Mouse (Mus musculus) C2C12 (cell line): ENCODE results near the gene Atad5. TPM values are rescaled to one million over a fixed set of nuclear protein-coding genes. Genes with fewer than 3 reads are reported as not detected.

Source experiments
- H3K27me3 ChIP-seq: one replicate; pipeline ENCODE4 v1.6.1; 2011; ENCODE audit not compliant: control insufficient read depth, insufficient read depth, insufficient read length
- H3K36me3 ChIP-seq: one replicate; pipeline ENCODE4 v1.6.1; 2011; ENCODE audit not compliant: control insufficient read depth, insufficient read depth
- H3K4me3 ChIP-seq: one replicate; pipeline ENCODE4 v1.5.1; 2011; ENCODE audit warnings: mild to moderate bottlenecking, control low read depth; ENCODE audit not compliant: poor library complexity, insufficient read depth, severe bottlenecking
- H3K79me2 ChIP-seq: one replicate; pipeline ENCODE4 v1.6.1; 2011; ENCODE audit not compliant: control insufficient read depth, insufficient read depth
- H3K79me3 ChIP-seq: one replicate; pipeline ENCODE4 v1.6.1; 2011; ENCODE audit warnings: low read depth, control low read depth
- H3ac ChIP-seq: one replicate; pipeline ENCODE3; 2011; ENCODE audit warnings: low read depth; ENCODE audit not compliant: control insufficient read depth, insufficient read length
- CEBPB ChIP-seq: IDR thresholded peaks from one replicate; pipeline ENCODE4 v1.6.1; 2011; ENCODE audit warnings: low read depth, mild to moderate bottlenecking, control low read depth, moderate library complexity
- CTCF ChIP-seq: IDR thresholded peaks from one replicate; pipeline ENCODE4 v1.5.1; 2011; ENCODE audit not compliant: control insufficient read depth, insufficient read depth, insufficient read length
- FOSL1 ChIP-seq: IDR thresholded peaks from one replicate; pipeline ENCODE4 v1.8.0; 2011; ENCODE audit warnings: mild to moderate bottlenecking, low read length; ENCODE audit not compliant: poor library complexity, insufficient read depth, severe bottlenecking
- MAX ChIP-seq: IDR thresholded peaks from one replicate; pipeline ENCODE4 v1.6.1; 2011; ENCODE audit warnings: mild to moderate bottlenecking, control low read depth
- MYOD1 ChIP-seq: IDR thresholded peaks from one replicate; pipeline ENCODE4 v1.6.1; 2011; ENCODE audit warnings: low read depth; ENCODE audit not compliant: control insufficient read depth, insufficient read length
- MYOG ChIP-seq: IDR thresholded peaks from one replicate; pipeline ENCODE4 v1.6.1; 2011; ENCODE audit not compliant: control insufficient read depth, insufficient read length; ENCODE audit errors: extremely low read depth
- USF1 ChIP-seq: IDR thresholded peaks from one replicate; pipeline ENCODE4 v1.6.1; 2011; ENCODE audit warnings: low read depth, mild to moderate bottlenecking, control low read depth, moderate library complexity
- polyA plus RNA-seq: library from polyadenylated mRNA; unstranded; fragments of >200 nt; fragmentation: generic; extraction: Trizol; gene quantifications from one replicate; pipeline ENCODE4 v1.2.1, GENCODE M21; 2012; ENCODE audit warnings: missing spikeins

Gene Atad5
- polyA plus RNA-seq, 1 experiment: 1.9 TPM

DNA sequence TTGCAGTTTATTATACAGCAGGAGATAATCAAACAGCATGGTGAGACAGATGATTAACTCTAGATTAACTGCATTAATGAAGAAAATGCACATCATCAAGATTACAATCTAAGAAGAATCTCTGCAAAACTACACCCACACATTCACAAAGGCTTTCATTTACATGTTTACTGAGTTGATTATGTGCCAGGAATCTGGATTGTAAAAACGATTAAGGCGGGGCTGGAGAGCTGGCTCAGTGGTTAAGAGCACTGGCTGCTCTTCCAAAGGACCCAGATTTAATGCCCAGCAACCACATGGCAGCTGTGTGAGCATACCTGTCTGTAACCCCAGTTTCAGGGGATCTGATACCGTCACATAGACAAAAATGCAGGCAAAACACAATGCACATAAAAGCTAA is 19.4 kb upstream of the Atad5 start:
- H3K27me3 ChIP-seq: no peaks in the 10 kb centered on the region
- H3K36me3 ChIP-seq: peaks cover 11% of the 10 kb centered on the region
- no peak overlapping the region for H3ac ChIP-seq
- peaks cover 100% of the 10 kb centered on the region for H3K79me2 ChIP-seq
- TF ChIP-seq FOSL1: no peak
- TF ChIP-seq USF1: no peak
- no peak for TF ChIP-seq MAX
- no peak for TF ChIP-seq CEBPB
- no peak for TF ChIP-seq MYOG
- no peak for TF ChIP-seq CTCF
- no peak overlapping the region for H3K4me3 ChIP-seq
- H3K79me3 ChIP-seq: peaks cover 44% of the 10 kb centered on the region

DNA sequence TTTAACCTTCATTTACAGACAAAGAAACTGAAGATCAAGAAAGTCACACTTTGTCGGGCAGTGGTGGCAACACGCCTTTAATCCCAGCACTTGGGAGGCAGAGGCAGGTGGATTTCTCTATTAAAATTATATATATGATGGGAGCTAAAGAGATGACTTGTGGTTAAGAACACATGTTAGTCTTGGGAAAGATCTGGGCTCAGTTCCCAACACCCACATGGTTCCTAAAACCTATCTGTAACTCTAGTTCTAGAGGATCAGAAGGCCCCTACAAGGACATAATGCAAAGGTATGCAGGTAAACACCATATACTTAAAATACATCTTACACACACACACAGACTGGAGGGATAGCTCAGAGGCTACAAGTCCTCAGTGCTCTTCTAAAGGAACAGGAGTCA is 18.2 kb upstream of the Atad5 start:
- peaks cover 100% of the 10 kb centered on the region for H3K79me2 ChIP-seq
- H3ac ChIP-seq: no peak overlapping the region
- peaks cover 49% of the 10 kb centered on the region for H3K79me3 ChIP-seq
- H3K4me3 ChIP-seq: no peak overlapping the region
- no peaks in the 10 kb centered on the region for H3K27me3 ChIP-seq
- H3K36me3 ChIP-seq: peaks cover 11% of the 10 kb centered on the region
- TF ChIP-seq USF1 (no peak), FOSL1 (no peak), MYOG (no peak), CEBPB (no peak)

DNA sequence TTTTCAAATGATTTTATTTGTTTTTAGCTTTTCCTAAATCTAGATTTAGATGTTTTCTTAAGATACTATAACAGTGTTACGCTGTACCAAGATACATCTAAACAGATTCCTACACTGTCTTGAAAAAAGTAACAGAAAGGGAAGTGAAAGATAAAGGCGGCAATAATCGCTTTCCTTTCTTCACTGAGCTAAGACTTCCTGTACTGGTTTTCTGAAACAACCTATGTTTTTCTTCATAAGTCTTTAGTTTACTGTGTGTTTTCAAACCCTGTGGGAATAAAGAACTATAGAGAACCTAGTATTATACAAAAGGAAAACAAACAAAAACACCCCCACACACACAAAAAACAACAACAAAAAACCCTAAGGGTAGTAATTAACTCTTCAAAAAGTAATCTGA is 16.8 kb upstream of the Atad5 start:
- no peak overlapping the region for H3ac ChIP-seq
- no peaks in the 10 kb centered on the region for H3K27me3 ChIP-seq
- peaks cover 20% of the 10 kb centered on the region for H3K36me3 ChIP-seq
- TF ChIP-seq USF1 (no peak), MYOD1 (no peak), CTCF (no peak), CEBPB (no peak), MYOG (no peak), FOSL1 (no peak), MAX (no peak)
- H3K79me2 ChIP-seq: peaks cover 99% of the 10 kb centered on the region
- H3K4me3 ChIP-seq: no peak overlapping the region
- H3K79me3 ChIP-seq: peaks cover 56% of the 10 kb centered on the region

DNA sequence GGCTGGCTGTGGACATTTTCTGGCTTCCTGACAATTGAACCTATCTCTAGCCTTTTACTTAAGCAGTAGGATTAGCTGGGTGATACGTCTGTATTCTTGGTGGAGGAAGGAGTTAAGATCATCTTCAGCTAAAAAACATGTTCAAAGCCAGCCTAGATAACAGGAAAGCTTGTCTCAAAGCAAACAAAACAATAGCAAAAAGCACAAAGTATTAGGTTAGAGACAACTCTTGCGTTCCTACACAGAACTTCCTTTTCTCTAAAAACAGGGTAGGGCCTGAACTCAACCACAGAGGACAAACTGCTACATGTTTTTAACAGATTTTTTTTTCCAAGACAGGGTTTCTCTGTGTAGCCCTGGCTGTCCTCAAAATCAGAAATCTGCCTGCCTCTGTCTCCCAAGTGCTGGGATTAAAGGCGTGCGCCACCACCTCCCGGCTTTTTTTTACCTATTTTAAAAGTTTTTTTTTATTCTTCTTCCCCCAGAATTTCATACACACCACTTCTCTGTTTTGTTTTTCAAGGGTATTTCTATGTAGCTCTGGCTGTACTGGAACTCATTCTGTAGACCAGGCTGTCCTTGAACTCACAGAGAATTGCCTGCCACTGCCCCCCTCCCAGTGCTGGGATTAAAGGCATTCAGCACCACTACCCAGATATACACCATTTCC is 13.5 kb upstream of the Atad5 start:
- H3K27me3 ChIP-seq: no peaks in the 10 kb centered on the region
- no peak overlapping the region for H3K4me3 ChIP-seq
- H3ac ChIP-seq: no peak overlapping the region
- peaks cover 98% of the 10 kb centered on the region for H3K79me2 ChIP-seq
- no peak for TF ChIP-seq MAX
- no peak for TF ChIP-seq USF1
- no peak for TF ChIP-seq MYOD1
- TF ChIP-seq CTCF: no peak
- TF ChIP-seq FOSL1: no peak
- TF ChIP-seq MYOG: no peak
- no peak for TF ChIP-seq CEBPB
- H3K79me3 ChIP-seq: peaks cover 52% of the 10 kb centered on the region
- peaks cover 16% of the 10 kb centered on the region for H3K36me3 ChIP-seq

DNA sequence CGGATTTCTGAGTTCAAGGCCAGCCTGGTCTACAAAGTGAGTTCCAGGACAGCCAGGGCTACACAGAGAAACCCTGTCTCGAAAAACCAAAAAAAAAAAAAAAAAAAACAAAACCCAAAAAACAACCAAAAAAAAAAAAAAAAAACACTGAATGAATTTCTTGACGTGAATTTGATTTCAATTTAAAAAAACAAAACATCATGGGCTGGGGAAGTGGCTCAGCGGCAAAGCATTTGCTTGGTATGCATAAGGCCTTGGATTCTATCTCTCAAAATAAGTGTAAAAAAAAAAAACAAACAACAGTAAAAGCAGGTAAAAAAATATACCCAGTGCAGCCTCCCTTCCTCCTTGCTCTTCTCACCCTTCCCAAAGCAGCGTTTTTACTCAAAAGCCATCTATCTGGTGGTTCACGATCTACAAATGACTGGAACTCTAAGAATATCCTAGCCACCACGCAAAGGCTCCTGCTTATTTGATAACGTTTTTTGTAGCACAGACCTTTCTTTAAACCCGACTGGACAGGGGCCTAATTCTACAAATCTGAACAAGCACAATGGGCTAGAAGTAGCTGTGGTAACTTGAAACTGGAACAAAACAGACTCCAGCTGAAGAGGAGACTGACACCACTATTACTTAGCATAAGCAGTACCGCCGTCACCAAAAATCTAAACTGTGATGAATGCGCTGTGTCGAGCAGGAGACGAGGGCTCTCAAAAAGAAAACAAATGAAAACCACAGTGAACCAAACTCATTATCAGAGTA is 11.2 kb upstream of the Atad5 start:
- H3ac ChIP-seq: no peak overlapping the region
- no peak for TF ChIP-seq CEBPB
- TF ChIP-seq FOSL1: no peak
- TF ChIP-seq MYOD1: no peak
- no peak for TF ChIP-seq CTCF
- TF ChIP-seq MAX: no peak
- no peak for TF ChIP-seq USF1
- no peak for TF ChIP-seq MYOG
- H3K79me2 ChIP-seq: peaks cover 75% of the 10 kb centered on the region
- no peaks in the 10 kb centered on the region for H3K27me3 ChIP-seq
- peaks cover 36% of the 10 kb centered on the region for H3K79me3 ChIP-seq
- H3K4me3 ChIP-seq: no peak overlapping the region
- peaks cover 14% of the 10 kb centered on the region for H3K36me3 ChIP-seq

DNA sequence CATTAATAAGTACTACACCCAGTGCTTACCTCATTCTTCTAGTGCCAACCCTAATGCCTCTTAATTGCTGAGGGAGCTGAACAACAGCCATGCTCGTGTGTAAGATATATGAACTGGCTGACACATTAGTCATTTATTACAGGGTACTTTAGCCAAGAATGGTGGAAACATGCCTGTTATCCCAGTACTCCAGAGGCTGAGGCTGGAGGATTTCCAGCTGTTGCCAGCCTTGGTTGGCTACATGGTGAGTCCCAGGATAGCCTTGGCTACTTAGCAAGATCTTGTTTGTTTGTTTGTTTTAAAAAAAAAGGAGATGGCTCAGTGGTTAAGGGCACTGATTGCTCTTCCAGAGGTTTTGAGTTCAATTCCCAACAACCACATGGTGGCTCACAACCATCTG is 10.4 kb upstream of the Atad5 start:
- H3K79me2 ChIP-seq: peaks cover 67% of the 10 kb centered on the region
- H3K79me3 ChIP-seq: peaks cover 34% of the 10 kb centered on the region
- H3K4me3 ChIP-seq: no peak overlapping the region
- TF ChIP-seq USF1 (no peak), MYOD1 (peak; percentile 22)
- no peak overlapping the region for H3ac ChIP-seq
- no peaks in the 10 kb centered on the region for H3K27me3 ChIP-seq
- peaks cover 11% of the 10 kb centered on the region for H3K36me3 ChIP-seq
